Mouse (Mus musculus) bone marrow macrophage, adult 2 months (primary cell): ENCODE data around the gene Tfrc.

ENCODE experiments used
- CTCF ChIP-seq: IDR thresholded peaks from 2 replicates; pipeline ENCODE4 v1.5.1; 2012; ENCODE audit warnings: low read depth, mild to moderate bottlenecking, low read length, moderate library complexity
- POLR2A ChIP-seq: IDR thresholded peaks from 2 replicates; pipeline ENCODE4 v1.6.1; 2012; ENCODE audit warnings: mild to moderate bottlenecking, low read depth, low read length, borderline replicate concordance

GRCm38 (mm10) chr16:32672861-32673560, 64.3 kb downstream of the Tfrc start:
- TF ChIP-seq POLR2A (no peak), CTCF (no peak)
